Mouse (Mus musculus): ENCODE measurements around the gene Msantd3. TPM values are rescaled to one million over a fixed set of nuclear protein-coding genes. Genes with fewer than 3 reads are reported as not detected.
A peak's percentile ranks its signal among the peaks of the same experiment; 100 is the strongest.

The Msantd3 gene
- total RNA-seq, 2 experiments from 2014 or later = 18.5 to 19.1 TPM

DNA sequence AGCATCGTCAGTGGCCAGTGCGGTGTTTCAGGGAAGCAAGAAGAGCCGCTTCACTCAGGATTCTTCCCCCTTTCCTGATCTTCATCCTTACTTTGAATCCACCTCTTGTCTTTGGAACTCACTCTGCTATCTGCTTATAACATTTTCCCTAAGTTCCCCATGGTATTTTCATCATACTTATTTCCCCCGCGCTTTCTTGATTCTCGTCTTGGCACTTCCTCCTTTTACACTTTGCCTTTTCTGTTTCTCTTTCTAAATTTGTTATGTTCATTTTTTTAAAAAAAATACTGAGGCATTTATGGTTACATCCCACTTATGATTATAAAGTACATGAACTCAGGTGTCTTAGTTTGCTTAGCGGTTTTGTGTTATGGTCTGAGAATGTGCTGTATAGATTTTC lies 53.1 kb downstream of the Msantd3 start:
- no peak for DNase-seq (ENCODE audit: low spot score in 2 of 2)

DNA sequence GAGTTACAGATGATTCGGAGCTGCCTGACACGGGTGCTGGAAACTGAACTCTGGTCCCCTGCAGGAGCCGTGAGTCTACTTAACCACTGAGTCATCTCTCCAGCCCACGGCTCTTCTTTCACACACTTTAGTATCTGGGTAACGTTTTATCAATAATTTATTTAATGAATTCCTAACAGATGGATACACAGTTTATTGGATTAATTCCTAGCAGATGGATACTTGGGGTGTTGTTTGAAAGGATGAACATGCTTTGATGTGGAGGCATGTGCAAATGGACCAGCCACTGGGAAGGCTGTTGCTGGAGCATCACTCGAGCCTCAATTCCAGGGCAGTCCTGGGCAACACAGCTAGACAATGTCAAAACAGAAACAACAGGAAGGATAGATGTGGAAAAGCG lies 56.4 kb downstream of the Msantd3 start:
- DNase-seq (ENCODE audit: low spot score in 2 of 2) = peak in 1 of 2 experiments; percentile 64

DNA sequence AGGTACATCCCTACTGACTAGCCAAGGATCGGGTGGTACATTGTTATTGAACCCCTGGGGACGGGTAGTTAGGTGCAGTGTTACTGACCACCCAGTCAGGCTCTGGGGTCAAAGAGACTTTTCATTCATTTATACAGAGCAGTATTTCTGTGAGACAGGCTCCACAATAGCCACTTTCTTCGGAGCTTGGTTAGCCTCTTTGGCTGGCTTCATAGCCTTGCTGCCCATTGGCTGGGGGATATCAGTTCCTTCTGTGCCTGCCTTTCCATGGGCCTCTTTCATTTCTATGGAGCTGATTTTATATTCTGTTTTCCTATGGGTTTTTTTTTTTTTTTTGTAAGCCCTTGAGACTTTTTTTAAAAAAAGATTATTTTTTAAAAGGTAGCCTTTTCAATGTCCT lies 65.9 kb downstream of the Msantd3 start:
- no peak for DNase-seq (ENCODE audit: low spot score in 2 of 2)

DNA sequence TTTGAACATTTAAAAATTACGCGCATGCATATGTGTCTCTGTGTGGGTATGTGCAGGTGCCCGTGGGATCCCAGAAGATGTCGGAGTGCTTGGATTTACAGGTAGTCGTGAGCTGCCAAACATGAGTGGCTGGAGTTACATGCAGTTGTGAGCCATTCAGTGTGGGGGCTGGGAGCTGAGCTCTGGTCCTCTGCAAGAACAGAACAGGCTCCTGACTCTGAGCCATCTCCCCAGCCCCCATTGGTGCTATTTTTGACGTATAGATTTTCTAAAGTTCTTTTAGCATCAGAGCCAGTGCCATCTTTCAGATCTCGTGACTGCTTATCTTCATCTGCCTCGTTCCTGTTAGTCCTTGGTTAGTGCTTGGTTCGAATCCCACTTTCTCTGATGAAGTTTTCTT lies 69.8 kb downstream of the Msantd3 start:
- no peak for DNase-seq (ENCODE audit: low spot score in 2 of 2)

DNA sequence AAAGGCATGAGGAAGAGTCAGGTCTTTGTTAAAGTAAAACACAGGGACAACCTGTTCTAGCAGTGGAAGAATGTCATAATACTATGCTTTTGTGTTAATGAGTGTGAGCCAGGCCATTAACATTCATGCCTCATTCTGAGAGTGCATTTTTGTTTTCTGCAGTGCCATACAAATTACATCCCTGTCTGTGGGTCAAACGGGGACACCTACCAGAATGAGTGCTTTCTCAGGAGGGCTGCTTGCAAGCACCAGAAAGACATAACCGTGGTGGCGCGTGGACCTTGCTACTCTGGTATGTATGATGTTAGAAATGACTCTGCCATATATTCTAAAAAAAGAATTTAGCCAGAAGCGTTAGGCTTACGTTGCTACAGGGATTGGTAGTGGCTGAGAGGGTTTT lies 70.5 kb downstream of the Msantd3 start:
- DNase-seq (ENCODE audit: low spot score in 2 of 2) = no peak

Other genes with a start within 250 kb of the Msantd3 start
- gene Tex10, start 66.5 kb upstream of the Msantd3 start, total RNA-seq (2021) = 10 to 100 TPM; 24.2 to 26.8 TPM
- 100 to 1,000 TPM; 126 to 132 TPM for gene Tmeff1, start 45.2 kb downstream of the Msantd3 start, total RNA-seq (2021)
- gene Cavin4, start 123.6 kb downstream of the Msantd3 start, total RNA-seq (2021) = 1 to 10 TPM; 1.5 to 1.7 TPM

All from layer of hippocampus, adult 18-20 months (tissue).